Mouse (Mus musculus): ENCODE results near the gene Gm10842. TPM values are rescaled to one million over a fixed set of nuclear protein-coding genes. Genes with fewer than 3 reads are reported as not detected.

The Gm10842 gene
- total RNA-seq, 2 experiments from 2014 or later, result not detected

DNA sequence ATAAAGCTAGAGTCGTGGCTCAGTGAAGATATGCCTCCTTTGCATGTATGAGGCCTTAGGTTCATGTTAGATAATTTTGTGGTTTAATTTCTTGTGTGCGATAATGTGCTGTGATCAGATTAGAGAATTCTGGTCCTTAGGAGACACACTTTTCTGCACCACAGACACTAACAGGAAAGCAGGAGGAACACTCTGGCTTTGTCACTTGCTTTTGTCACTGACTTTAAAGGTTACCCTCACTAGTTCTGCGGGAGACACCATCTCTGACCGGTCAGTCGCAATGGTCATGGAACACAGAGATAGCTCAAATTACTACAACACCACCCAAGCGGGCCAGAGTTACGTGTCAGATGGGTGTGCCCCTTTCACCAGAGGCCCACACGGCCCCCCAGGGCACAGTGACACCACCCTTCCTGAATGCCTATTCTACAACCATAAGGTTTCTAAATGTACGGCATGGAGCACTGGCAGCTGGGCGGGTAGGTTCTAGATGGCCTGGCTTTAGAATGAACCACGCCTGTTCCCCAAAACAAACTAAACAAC lies 5.7 kb downstream of the Gm10842 start:
- no peak for DNase-seq (ENCODE audit: low spot score in 2 of 2)

DNA sequence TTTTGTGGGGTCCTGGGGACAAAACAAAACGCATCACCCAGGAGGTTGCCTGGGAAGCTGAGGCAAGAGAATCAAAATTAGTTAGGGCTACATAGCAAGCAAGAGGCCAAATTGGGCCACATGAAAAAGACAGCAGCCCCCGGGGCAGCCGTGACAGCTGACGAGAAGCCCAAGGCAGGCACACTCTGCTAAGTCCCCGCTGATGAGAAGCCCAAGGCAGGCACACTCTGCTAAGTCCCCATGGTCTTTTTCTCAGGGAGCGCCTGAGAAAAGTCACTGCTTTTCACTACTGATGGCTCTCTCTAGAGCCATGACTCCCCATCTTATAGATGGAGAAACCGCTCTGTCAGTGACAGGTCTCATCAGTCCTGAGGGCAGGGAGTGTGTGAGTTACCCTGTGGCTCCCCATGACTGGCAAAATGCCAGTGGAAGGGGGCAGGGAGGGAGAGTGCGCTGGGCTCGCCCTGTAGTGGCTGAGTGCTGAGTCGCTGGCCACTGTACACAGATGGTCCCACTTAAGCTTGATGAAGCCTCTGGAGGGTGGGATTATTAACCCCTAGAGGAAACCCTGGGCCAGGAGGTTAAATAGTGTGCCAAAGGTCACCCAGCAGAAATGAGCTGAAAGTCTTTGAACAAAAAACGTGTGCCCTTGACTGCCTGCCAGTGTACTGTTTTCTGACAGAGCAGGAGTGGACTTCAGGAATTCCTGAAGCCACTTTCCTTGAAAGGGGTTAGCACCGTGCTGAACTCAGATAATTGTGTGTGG lies 6.6 kb downstream of the Gm10842 start:
- no peak for DNase-seq (ENCODE audit: low spot score in 2 of 2)

DNA sequence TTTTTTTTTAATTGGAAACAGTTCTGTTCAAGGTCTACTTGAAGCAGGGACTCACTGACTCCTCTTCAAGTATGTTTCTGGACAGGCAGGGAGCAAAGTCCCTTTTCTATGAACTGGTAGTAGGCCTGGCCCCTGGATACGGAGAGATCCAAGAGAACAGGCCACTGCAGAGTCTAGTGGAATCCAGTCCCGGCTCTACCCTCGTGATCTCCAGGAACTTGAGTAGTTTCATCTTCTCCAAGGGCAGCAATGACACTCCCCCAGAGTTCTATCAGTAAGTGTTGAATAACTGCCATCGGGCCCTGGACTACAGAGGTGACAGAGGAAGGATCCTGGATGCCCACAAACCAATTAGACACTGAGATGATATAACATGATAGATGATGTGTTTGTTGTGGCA lies 9.2 kb downstream of the Gm10842 start:
- no peak for DNase-seq (ENCODE audit: low spot score in 2 of 2)

DNA sequence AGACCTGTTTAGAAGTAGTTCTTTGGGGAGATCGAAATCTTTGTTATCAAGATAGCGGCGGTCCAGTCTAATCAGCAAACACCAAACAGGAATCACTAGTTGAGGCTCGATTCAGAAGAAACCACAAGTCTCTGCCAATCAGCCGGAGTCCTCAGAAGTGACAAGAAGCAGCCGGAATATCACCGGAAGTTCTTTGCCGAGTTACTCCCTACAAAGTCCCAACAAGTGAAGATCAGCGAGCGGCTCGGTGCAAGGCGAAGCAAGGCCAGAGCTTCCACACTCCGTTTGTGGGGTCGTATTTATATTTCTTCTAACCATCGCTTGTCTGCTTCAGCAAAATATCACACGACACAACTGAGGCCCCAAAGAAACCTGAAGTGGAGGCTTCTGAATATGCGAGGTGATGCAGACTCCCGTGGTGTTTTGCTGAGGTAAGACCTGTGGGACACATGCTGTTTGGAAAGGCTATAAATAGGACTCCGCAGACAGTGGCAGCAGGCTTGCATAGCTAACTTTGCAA lies 10.1 kb downstream of the Gm10842 start:
- no peak for DNase-seq (ENCODE audit: low spot score in 2 of 2)

DNA sequence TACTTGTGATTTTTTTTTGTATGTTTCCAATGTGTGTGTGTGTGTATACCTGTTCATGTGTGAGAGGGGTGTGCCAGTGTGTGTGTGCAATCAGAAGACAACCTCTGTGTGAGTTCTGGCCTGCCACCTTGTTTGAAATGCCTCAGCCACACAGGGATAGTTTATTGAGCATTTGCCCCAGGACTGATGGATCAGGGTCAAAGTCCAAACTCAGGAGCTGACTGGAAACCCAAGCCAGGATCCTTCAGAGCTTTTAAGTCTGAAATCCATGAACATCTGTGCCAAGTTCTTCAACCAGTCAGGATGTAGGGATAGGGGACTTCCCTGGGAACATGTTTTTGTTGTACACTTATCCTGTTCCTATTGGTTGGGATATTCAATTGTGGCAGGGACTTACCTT lies 11.4 kb downstream of the Gm10842 start:
- no peak for DNase-seq (ENCODE audit: low spot score in 2 of 2)

DNA sequence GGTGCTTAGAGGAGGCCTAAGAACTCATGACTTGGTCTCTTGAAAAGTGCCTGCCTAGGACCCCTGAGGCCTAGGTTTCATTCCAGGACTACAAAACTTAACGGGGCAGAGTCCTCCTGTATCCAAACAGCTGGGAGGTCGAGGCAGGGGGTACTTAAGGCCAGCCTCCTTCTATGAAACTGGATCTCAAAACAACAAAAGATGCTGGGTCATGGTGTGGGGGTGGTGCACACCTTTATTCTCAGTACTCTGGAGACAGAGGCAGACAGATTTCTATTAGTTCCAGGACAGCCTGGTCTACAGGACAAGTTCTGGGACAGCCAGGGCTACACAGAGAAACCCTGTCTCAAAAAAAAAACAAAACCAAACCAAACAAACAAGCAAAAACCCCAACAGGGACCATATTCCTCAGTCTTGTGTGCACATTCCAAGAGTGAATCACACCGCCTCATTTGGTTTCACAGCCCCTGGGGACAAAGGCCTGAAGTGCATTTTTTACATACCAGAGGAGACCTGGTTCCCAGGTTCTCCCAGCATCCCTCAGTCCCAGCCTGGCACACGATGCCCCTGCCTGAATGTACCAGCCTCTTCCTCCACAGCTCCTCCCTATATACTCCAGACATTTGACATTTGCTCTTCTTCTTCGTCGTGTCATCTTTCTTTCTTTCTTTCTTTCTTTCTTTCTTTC lies 13.1 kb downstream of the Gm10842 start:
- no peak for DNase-seq (ENCODE audit: low spot score in 2 of 2)

DNA sequence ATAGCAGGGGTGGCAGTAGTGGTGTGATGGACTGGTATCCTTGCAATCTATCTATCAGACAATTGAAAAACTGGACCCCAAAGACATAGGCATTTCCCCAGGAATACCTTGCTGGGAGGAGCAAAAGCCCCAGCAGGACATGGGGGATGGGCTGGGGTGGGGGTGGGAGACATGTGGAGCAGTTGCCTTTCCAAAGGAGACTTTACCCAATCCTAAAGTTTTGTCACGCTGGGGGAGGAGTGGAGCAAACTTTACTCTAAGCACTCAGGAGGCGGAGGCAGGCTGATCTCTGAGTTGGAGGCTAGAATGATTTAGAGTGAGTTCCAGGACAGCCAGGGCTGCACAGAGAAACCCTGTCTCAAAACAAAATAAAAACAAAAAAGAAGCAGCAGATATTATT lies 14.7 kb downstream of the Gm10842 start:
- DNase-seq (ENCODE audit: low spot score in 2 of 2), result no peak

DNA sequence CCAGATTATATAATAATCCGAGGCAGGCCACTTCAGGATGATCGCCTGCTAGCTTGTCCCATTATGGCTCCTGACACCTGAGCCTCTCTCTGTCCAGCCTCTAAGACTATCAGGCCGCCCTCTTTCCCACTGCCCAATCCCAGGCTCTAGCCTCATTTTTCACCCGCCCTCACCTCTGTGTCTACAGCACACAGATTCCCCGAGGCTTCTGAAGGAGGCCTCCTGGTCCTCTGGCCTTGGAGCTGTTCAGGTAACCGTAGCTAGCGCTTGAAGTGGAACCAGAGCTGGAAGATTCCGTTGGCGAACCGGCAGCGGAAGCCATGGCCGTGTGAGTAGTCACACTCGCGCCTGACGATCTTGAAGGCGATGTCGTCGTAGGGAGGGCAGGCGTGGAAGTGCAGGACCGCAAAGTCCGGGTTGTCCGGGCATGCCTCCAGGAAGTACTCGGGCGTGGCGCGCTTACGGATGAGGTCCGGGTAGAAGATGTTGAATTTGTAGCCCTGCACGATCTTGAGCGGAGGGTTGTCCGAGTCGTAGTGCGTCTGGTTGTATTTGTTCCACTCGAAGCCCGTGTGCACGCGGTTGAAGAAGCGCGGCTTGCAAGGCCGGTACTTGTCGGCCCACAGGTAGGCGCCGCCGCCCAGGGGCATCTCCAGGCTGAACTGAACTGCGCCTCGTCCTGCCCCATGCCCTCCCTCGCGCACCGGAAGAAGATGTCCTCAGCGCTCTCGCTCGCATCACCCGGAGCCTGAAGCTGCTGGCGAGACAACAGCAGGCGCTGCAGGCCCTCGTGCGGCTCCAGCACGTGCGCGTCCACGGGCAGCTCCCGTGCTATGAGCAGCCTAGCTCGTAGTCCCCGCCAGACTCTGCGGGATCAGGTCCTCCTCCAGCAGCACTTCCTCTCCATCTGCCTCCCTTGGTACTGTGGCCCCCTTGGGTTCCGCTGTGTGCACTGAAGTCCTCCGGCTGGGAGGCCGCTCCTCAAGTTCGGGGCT lies 18.1 kb downstream of the Gm10842 start:
- no peak for DNase-seq (ENCODE audit: low spot score in 2 of 2)

DNA sequence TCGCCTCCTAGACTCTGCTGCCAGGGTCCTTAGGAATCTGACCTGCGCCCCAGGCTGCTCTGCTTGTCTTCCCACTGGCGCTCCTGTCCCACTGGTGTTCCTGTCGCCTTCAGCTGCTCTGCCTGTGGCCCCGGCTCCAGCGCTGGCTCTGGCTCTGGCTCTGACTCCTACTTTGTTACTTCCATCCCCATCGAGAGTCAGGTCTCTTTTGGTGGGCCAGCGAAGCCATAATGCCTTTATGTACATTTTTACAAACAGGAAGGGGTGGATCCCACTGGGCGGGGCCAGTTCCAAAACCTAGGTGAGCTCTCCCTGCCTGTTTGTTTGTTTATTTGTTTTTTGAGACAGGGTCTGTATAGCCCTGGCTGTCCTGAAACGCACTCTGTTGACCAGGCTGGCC lies 20.1 kb downstream of the Gm10842 start:
- no peak for DNase-seq (ENCODE audit: low spot score in 2 of 2)

DNA sequence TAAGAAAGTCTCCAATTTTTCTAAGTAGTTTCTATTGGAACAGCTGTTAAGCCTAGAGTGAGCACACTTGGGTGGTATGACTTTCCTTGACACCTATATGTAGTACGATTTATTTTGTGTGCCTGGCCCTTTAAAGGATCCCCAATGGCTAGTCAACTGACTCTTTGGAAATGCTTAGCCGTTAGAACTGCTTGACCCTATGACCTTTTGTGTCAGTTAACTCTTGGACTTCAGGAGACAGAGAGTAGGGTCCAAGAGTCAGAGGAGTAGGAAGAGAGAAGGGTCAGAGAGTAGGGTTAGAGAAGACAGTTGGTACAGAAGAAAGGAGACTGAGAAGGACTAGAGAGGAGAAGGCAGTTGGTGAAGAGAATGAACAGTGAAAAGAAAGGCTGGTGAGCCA lies 31.8 kb downstream of the Gm10842 start, which contains the start of gene Tlk2:
Gene Tlk2 (plus strand): TSS at position 292 of the 400 bp plus-strand sequence.
- no peak for DNase-seq (ENCODE audit: low spot score in 2 of 2)

DNA sequence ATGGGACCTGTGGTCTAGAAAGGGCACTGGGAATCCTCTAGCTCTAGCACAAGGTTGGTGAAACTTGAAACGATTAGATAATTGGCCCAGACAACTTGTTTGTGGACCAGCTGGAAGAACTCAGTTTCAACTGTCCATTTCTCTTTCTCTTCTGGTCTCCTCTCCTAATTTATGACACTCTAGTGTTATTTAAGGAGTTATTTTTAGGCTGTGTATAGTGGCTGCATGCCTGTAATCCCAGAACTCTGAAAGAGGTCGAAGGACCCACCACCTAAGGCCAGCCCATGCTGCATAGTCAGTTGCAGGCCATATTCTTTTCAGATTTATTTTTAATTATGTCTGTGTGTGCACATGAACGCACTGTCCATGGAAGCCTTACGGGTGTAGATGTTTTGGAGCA lies 32.8 kb downstream of the Gm10842 start:
- no peak for DNase-seq (ENCODE audit: low spot score in 2 of 2)

DNA sequence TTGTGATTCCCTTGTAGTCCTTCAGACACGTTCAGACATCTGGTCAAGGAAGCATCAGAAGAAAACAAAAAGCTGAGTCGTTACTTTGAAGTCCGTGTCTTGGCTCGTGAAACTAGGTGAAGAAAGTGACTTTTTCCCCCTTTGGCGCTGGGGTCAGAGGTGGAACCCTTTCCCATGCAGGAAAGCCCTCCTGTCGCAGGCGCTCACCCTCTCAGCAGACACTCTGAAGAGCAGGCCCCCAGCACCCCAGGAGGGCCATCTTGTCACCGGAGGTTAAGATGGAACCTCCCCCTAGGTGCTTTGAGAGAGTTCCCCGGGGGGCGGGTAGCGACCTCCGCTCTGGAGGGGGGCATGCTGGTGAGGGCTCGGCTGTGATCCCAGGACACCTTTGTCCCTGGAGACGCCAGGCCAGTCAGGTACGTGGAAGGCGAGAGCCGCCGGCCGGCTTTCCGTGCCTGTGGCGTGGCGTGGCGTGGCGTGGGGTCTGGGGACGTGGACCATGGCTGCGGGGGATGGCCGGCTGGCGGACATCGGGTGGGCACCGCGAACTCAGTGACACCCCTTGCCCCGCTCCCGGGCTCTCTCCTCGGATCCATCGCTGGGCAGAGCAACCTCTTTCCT lies 33.9 kb downstream of the Gm10842 start:
- no peak for DNase-seq (ENCODE audit: low spot score in 2 of 2)

DNA sequence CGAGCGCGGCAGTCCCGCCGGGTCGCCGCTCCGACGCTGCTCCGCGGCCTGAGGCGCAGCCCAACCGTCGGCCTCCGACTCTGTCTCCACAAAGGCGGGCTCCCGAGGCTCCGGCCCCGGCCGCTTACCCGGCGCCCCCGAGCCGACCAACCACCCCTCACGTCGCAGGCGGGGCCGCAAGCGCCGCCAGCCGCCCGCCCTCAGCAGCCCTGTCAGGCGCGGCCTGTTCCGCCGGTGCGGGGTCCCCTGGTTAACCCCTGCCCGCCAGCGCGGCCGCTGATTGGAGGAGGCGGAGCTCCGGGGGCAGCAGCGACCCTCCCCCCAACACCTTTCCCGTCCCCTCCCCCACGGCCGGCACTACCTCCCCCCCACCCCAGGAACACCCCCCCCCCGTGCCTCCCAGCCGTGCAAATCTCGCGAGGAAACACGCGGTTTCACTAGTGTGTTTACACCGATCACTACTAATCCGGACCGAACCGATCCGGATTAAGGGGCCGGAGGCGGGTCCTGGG lies 34.5 kb downstream of the Gm10842 start:
- DNase-seq (ENCODE audit: low spot score in 2 of 2), result peak; percentile 84 to 87

DNA sequence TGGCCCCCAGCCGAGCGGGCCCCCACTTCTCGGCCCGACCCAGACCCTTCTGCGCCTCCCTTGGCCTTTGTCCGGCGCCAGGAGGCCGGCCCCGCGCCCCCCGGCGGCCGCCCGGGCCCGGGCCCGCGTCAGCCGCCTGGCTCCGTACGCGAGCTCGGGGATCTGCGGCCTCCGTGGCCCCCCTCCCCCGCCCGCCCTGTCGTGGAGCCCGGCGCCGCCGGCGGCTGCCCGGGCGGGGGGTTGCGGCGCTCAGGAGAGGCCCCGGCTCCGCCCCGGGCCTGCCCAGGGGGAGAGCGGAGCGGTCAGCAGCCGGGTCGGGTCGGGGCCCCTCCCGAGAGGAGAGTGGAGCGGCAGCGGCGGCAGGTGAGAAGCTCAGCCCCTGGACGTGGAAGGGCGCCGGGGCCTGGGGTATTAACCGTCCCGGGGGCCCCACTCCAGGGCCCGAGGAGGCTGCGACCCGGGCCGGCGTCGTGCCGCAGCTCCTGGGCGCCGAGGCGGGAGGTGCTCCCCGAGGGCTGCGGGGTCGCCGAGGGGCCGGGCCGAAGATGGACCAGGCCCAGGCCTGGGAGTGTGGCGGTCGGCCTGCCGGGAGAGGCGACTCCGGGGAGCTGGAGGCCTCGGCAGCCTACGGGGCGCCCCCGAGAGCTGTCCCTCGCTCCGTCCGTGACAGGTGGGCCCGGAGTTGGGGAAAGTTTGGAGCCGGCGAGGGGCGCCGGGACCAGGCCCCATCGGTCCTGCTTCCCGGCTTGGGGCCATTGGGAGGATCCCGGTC lies 35.2 kb downstream of the Gm10842 start:
- peak; percentile 28 to 33 for DNase-seq (ENCODE audit: low spot score in 2 of 2)

DNA sequence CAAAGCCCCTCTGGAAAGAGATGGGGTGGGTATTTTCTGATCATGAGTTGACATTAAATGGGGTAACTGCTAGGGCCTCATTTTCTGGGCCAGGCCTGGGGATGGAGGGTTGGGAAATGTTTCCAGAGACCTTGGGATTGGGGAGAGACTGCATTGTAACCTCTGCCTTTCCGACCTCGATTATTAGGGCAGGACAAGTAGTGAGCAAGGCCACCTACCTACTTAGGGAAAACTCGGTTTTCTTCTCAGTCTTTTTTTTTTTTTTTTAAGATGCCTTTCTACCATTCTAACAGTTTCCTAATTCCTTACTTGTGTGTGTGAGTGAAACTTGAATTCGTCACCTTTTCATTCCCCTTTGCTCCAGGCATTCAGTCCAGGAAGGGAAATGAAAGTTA lies 35.8 kb downstream of the Gm10842 start:
- peak in 1 of 2 experiments; percentile 16 for DNase-seq (ENCODE audit: low spot score in 2 of 2)

DNA sequence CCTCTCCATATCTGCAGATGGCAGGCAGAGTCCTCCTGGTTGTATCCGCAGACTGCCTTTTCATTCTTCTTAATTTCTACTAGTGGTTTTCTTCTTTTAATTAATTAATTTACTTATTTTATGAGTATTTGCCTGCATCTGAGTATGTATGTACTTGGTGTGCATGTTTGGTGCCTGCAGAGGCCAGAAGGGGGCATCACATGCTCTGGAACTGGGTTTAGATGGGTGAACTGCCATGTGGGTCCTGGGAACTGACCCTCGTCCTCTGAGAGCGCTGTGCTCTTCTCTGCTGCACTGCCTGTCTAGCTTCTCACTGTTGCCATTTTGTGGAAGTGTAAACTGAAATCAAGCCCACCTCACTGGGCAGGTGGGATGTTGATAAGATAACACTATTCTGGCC lies 38.0 kb downstream of the Gm10842 start:
- no peak for DNase-seq (ENCODE audit: low spot score in 2 of 2)

DNA sequence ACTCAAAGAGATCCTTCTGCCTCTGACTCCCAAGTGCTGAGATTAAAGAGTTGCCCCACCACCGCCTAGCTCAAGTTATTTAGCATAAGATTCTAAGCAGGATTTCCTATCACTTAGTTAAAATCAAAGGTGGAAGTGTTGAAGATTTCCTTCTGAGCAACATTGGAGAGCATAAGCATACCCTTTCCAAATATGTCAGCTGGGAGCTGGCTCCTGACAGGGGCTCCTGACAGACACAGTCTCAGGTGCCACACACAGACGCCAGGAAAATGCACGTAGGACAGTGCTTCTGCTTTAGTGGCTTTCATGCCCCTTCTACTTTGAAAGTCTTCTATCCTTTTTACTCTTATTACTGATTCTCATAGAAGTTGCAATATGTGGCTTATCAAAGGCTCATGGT lies 45.5 kb downstream of the Gm10842 start:
- DNase-seq (ENCODE audit: low spot score in 2 of 2), result no peak
